Mouse (Mus musculus) retina, adult 2 months (tissue): ENCODE results near the gene Dynlt1b.
"Not testable (repeated sequence)": the region's sequence is repeated elsewhere in the genome, so short reads cannot be mapped to it uniquely, and the experiment has no call there.

ENCODE experiments used
- DNase-seq: peaks from one replicate; pipeline ENCODE4 v3.0.0-alpha.2; 2012; ENCODE audit warnings: low read depth, low spot score

Dynlt1b gene

DNA sequence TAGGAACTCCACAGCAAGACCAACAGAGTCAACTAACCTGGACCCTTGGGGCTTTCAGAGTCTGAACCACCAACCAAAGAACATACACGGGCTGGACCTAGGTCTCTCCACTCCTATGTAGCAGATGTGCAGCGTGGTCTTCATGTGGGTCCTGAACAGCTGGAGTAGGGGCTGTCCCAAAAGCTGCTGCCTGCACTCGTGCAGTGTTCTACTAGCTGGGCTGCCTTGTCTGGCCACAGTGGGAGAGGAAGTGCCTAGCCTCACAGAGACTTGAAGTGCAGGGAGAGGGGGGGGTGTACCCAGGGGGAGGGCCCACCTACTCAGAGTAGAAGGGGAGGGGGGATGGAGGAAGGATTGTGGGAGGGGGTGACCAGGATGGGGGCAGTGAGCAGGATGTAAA lies 7.1 kb upstream of the Dynlt1b start:
- DNase-seq: not testable (repeated sequence)

DNA sequence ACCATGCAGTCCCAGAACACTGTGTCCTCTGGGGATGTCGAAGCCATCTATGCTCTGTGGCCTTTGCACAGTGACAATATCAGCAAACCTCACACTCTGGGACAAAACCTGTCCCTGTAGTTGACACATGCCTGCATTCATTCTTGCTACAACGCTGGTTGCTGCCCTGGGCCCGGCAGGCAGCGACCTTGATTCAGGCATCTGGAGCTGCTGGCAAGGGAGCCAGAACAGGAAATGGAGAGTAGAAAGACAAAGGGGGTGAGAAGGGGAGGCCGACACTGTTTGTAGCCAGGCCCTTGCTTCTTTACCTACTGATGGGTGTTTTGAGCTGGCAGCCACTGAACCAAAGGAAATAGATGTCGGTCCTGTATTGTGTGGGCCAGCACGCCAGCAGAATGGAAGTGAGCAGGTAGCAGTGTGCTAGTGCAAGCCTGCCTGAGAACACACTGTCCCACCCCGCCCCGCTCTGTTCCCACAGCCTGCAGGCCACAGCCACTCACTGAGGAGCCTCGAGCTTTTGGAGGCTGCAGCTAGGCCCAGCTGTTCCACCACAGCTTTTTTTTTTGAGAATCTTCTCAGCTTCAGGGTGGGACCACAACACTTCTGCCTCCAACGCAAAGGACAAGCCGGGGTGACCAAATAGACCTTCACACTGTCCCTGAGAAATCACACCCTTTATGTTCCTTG lies 5.5 kb upstream of the Dynlt1b start:
- not testable (repeated sequence) for DNase-seq

DNA sequence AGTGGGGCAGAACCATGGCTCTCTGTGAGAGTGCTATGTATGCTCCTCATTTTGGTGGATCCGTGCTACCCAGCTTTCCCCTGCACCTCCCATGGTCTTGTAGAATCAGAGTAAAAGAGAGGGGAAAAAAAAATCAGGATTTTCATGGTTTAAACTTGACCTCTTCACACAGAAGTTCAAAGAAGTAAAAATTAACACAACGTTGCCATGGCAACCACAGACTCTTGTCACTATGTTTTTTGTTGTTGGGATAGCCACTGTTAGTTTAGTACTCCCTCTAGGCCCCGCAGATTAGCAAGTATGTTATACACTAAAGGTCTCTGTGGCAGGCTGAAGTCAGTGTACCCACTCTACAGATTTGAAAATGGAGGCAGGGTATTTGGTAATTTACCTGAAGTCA lies 4.6 kb upstream of the Dynlt1b start:
- not testable (repeated sequence) for DNase-seq

DNA sequence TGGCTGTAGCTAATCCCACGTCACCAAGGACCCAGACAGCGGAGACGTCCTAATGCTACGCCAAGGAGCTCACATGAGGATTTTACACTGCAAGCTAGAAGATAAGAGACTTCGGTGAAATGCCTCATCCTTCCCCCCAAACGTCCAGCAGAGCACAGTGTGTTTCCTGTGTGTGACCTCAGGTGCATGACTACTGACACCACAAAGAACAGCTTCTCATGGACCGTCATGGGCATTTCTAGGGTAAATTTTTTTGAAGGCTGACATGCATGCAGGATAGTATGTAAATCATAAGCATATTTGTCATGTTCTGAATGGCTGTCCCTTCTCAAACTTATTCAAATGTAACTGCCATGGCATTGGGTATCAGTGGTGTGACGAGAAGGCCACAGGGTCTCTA lies 3.0 kb upstream of the Dynlt1b start:
- not testable (repeated sequence) for DNase-seq

DNA sequence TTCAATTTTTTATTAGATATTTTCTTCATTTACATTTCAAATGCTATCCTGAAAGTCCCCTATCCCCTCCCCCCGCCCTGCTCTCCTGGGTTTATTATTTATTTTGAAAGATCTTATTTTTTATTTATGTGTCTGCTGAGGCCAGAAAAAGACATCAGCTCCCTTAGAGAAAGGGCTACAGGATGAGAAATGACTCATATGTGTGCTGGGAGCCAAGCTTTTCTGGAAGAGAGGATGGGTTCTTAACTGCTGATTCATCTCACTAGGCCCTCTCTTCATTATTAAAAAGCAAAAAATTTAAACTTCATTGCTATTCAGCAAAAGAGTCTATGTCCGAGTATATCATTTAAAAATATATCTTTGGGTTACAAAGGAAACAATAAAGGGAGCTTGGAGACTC lies 986 bp upstream of the Dynlt1b start:
- not testable (repeated sequence) for DNase-seq

DNA sequence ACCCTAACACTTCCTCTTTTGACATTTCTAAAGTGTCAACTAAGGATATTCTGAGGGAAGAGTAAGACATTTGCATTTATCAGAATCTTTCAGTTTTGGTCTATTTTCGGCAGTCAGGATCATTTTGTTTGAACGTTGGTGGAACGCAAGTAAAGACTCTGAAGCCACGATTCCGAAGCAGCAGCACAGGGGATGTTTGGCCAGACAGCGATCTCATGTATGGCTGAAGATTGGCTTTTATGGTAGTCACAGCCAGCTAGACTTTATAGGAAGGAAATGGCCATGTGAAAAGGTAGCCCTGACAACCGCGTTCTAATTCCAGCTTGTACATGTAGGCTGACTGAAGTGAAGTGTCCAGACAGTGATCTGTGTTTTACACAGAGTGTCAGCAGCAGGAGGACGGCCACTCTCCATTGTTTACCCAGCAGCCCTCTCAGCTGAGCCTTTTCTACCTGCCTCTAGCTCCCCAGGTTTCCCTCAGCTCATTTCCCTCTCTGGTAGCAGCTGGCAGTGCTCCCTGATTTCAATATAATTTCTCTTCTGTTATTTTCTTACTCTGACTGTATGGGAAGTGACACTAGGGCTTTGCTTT lies 594 bp downstream of the Dynlt1b start:
- not testable (repeated sequence) for DNase-seq

DNA sequence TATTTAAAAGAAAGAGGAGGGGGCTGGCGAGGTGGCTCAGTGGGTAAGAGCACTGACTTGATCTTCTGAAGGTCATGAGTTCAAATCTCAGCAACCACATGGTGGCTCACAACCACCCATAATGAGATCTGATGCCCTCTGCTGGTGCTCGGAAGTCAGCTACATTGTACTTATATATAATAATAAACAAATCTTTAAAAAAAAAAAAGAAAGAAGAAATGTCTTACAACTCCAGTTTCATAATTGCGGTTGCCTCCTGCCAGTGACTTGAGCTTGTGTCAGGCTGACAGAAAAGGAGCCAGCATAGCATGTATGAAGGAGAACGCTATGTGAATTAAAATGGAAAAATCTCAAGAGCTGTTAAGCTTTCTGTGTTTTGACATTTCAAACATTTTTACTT lies 2.5 kb downstream of the Dynlt1b start:
- not testable (repeated sequence) for DNase-seq

DNA sequence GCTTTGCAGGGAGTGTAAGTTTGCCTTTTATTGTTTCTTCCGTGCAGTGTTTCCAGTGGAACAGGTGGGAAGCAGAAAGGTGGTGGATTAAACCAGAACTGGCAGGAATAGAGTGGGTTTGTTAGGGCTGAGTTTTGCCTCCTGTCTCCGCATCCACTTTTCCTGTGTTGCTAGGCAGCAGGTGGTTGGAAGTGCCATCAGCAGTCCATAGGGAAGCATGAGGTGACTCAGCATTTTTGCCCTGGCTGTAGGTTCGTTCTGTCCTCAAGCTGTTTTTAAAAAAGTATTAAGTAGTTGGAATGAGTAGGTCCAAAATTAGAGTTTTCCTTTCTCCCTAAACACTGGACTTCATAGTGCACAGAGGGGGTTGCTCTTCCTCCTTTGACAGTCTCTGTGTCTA lies 3.8 kb downstream of the Dynlt1b start:
- not testable (repeated sequence) for DNase-seq

DNA sequence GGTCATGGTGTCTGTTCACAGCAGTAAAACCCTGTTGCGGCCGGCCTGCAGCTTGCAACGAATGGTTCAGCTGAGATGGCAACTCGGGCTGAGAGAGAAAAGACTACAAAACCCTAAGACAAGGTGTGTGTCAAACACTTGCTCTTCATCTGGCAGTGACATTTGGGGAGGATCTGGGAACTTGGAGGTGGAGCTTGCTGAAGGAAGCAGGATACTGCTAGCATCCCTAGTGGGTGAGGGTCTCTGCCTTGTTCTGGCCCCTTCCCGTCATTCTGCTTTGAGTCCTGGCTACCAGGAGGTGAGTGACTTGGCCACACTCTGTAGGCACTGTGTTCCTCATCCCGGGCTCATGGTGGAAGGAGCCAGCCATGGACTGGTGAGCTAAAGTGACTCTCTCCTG lies 8.2 kb downstream of the Dynlt1b start:
- not testable (repeated sequence) for DNase-seq

DNA sequence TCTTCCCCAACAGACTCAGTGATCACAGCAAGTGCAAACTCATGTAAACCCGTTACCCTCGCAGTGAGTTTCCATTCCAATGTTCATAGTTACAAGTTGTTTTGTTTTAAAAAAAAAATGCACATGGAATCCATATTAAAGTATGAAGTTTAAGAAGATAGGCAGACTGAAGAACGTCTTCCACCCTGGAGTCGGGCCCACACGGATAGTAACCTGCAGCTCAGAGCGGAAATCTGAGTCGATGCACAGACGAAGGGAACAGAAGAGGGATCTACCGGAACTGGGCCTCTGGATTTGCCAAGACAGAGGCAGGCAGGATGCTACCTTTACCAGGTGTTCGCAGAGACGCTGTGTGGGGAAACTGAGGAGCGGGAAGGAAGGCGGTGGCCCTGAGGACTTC lies 10.0 kb downstream of the Dynlt1b start:
- DNase-seq: not testable (repeated sequence)

DNA sequence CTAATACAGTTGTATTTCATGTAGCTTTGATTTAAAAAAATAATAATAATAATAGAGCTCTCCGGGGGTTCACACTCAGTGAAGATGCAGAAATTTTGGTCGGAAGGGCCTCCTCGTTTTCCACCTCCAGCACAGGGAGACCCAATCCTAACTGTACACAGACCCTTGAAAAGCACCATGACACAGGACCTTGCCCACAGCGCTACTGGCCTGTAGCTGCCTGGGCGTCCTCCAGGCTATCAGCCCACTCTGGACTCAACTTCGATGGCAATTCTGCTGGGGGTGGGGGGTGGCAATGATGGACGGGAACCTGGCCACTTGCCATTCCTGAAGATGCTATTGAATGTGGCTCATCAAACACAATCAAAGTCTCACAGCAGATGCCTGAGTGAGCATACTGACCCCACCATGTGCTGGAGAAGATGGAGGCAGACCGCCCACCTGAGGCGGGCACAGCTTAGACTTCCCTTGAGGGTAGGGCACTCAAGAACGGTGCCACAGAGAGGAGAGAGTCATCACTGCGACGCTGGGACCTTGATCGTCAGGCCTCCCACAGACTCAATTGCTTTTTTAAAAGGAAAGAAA lies 10.7 kb downstream of the Dynlt1b start:
- DNase-seq: not testable (repeated sequence)

DNA sequence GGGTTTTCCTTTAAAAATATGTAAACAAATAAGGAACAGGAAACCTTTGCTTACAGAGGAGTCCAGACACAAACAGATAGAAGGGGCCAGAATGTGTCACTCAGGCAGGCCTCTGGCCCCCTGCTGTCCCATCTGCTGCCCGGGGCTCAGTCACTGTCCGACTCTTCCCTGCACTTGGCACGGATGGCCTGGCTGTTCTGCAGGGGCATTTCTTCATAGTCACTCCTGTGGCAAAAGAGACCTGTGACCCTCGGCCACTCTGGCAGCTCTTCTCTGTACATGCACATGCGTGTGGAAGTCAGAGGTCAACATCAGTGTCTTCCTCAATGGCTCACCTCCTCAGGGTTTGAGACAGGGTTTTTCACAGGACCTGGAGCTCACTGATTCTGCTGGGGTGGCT lies 11.3 kb downstream of the Dynlt1b start:
- DNase-seq: not testable (repeated sequence)

DNA sequence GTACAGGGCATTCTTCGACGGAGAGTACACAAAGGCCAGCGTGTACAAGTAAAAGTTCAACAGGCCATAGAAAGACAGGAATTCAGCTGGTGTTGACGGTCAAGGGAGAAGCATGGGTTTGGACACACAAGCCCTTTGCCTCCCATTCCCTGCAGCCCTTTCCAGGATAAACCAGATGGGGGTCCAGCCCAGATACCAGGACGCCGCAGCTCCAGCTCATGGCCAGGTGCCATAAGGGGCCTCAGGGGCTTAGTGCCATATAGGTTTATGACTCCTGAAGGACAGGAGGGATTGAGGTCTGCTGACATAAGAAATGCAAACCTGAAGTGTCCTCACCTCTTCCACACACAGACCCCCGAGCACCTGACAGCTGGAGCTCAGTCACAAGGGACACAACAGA lies 12.6 kb downstream of the Dynlt1b start:
- DNase-seq: not testable (repeated sequence)

DNA sequence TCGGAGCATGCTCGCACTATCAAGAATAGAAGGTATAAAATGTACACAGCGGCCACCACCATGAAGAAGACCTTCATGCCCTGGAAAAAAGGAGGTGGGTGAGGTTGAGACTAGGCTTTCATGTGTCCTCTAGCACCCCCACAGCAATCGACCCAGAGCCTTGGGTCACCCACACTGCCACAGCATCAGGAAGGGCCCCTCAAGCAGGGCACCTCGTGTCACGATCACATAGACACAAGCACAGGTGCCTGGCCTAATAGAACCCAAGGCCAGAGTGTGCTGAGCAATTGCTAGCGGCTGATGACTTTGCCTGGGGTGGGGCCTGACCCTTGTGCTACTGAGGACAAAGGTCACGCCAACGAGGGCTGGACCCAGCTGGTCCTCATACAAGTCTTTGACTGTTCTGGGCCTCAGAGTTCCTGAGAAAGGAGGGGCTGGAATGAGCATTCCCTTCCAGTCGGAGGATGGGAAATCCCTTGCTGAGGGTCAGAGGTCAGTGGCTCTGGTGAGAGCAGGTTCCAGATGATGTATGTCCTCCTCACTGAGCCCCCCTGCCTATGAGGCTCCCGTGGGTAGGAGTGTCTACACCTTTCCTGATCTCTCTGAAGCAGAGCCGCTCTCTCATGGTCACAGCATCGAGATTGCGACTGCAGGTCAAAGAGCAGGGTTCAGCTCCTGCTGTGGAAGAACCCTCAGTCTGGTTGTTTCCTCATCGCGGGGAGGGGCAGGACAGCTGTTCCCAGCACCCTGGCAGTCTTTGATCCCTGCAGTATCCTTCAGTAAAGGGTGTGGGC lies 16.1 kb downstream of the Dynlt1b start:
- DNase-seq: not testable (repeated sequence)

DNA sequence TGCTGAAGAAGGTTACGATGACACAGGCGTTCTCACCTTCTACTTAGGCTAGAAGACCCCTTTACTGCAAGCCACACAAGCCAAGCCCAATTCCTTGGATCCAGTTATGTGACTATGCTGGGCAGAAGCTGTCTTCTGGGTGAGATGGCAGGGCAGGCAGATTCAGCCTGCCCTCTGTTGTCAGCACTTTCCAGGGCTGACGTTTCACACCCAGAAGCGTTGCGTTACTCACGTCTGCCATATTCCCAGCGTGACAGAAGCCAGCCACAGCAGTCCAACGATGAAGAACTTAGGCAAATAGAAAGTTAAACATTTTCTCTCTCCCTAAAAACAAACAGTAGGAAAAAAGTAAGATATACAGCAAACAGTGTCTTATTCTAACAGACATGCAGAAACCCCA lies 18.4 kb downstream of the Dynlt1b start:
- not testable (repeated sequence) for DNase-seq

DNA sequence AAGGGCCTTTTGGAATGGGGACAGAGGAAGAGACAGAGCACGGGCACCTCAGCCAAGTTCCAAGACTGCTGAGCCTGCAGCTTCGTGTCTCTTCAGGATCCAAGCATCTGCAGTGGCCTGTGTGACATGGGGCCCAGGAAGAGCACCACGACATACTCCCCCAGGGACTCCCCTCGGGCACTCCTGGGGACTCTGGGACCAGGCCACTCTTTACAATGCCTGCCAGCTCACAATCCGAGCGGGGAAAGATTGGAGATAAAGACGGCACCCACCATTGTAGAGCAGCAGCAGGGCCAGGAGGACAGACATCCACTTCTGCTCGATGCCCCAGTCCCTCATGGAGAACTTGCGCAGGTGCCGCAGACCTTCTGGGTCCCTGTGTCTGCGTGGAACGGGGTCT lies 19.3 kb downstream of the Dynlt1b start:
- DNase-seq: not testable (repeated sequence)

DNA sequence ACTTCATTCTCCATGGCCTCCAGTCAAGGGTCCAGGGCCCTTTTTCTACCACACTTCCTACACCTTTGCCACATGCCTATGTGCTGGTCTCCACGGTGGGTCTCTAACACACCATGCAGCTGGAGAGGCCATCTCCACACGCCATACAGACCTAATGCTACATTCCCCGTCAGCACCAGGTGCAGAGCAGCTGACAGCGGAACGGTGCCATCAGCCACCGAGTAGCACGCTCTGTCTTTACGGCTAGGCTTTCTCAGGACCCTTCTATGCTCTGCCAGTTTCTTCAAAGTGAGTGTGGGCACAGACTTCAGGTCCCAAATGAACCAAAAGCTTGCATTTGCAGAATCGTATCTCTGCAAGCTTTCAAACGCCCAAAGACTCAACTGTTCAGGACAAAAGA lies 21.3 kb downstream of the Dynlt1b start:
- not testable (repeated sequence) for DNase-seq

DNA sequence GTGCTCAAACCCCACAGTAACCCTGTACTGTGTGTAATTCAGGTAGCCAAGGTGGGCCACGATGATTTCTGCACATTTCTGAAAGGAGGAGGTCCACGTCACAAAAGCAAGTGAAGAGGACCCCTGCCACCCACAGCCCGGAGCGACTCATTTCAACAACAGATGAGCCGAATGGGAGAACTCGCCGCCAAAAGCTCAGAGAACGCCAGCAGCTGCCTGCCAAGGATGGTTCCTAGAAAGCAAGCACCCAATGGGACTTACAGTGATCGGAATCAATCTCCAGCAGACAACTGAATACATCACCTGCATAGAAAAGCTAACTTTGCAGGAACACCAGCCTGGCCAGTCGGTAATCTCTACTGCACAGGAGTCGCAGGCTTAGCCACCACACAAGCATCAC lies 22.8 kb downstream of the Dynlt1b start:
- DNase-seq: not testable (repeated sequence)

DNA sequence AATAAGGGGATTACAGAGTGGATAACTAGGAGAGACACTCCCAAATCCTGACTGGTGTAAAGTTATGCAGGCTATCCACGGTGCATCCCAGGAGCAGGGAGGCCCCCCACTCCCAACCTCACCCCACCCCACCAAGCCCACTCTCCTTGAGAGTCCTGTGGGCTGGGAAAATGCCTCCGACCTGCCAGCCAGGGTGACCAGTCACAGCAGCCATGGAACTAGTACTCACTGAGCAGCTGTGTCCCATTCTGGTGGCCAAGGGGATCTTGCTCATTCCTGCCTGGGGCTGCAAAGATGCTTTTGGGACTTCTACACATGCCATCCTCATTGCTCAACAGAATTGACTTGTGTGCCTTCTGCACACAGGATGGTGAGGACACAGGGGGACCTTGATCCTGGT lies 24.8 kb downstream of the Dynlt1b start:
- DNase-seq: not testable (repeated sequence)

DNA sequence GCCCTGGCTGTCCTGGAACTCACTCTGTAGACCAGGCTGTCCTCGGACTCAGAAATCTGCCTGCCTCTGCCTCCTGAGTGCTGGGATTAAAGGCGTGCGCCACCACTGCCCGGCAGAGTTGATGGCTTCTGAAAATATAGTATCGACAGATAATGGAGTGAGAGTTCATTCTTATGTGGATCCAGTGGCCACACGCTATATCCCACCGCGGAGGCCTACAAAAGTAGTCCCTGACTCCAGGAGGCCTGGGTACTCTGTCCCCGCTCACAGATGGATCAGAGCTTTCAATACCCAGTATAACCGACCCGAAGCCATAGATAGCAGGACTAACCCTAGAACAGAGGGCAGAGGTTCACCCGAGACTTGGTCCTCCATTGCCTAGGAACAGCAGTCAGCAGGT lies 26.0 kb downstream of the Dynlt1b start:
- DNase-seq: not testable (repeated sequence)

DNA sequence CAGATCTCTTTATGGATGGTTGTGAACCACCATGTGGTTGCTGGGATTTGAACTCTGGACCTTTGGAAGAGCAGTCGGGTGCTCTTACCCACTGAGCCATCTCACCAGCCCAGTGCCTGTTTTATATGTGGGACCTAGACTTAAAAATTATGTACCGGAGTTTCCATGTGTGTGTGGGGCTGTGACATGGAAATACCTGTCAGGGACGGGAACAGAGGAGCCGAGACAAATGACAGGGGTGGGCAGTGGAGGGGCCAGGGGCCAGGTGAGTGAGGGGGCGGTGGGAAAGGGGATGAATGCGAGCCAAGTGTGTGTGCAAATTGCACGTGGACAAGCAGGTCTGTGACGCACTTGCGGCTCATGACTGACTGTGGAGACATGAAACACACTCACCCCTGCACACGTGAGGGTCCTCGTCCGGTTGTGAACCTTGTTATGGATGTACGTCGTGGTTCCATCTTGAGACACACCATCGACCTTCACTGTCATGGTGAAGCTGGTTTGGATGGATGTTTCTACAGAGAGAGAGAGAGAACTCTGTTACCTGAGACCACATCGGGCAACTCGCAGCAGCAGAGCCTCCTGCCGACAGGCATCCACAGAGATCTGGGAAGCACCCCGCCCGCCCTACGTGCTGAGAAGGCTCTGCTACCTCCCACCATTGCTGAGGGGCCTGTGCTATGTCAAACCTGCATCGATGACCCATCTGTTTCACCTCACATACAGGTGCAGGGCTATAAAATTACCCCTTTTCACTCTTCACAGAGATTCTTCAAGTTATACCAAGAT lies 26.9 kb downstream of the Dynlt1b start:
- DNase-seq: not testable (repeated sequence)
